Mouse (Mus musculus) midbrain, embryonic 16.5 days (tissue): Measurements from ENCODE around the gene Bcl7a. TPM values are rescaled to one million over a fixed set of nuclear protein-coding genes. Genes with fewer than 3 reads are reported as not detected.

ENCODE experiments used
- ATAC-seq: fragments of 200-750 bp; cut with Nextera tagmentation; 2 replicates; pipeline ENCODE4 v1.8.0; 2017; ENCODE audit warnings: moderate TSS enrichment
- H3K27ac ChIP-seq: fragments of 300-500 bp; sonication (generic); 2 replicates; pipeline ENCODE4 v1.5.1; 2014; ENCODE audit warnings: mild to moderate bottlenecking, low read length, mixed read lengths
- H3K27me3 ChIP-seq: fragments of 300-500 bp; sonication (generic); 2 replicates; pipeline ENCODE4 v1.6.1; 2014; ENCODE audit warnings: low read depth, low read length, mixed read lengths; ENCODE audit not compliant: control insufficient read depth, insufficient read depth
- H3K36me3 ChIP-seq: fragments of 300-500 bp; sonication (generic); 2 replicates; pipeline ENCODE4 v1.6.1; 2014; ENCODE audit warnings: mild to moderate bottlenecking, low read length, moderate library complexity, mixed read lengths; ENCODE audit not compliant: control insufficient read depth, insufficient read depth
- H3K4me1 ChIP-seq: fragments of 300-500 bp; sonication (generic); 2 replicates; pipeline ENCODE4 v1.6.1; 2014; ENCODE audit warnings: mild to moderate bottlenecking, low read length, mixed read lengths; ENCODE audit not compliant: control insufficient read depth, insufficient read depth
- H3K4me2 ChIP-seq: fragments of 300-500 bp; sonication (generic); 2 replicates; pipeline ENCODE4 v1.6.1; 2014; ENCODE audit warnings: mild to moderate bottlenecking, low read length, mixed read lengths
- H3K4me3 ChIP-seq: fragments of 300-500 bp; sonication (generic); 2 replicates; pipeline ENCODE4 v1.5.1; 2014; ENCODE audit warnings: low read depth, mild to moderate bottlenecking, low read length, moderate library complexity, mixed read lengths
- H3K9ac ChIP-seq: fragments of 300-500 bp; sonication (generic); 2 replicates; pipeline ENCODE4 v1.6.1; 2014; ENCODE audit warnings: low read depth, low read length, mixed read lengths
- H3K9me3 ChIP-seq: fragments of 300-500 bp; sonication (generic); replicated peaks from 2 replicates; pipeline ENCODE4 v1.6.1; 2014; ENCODE audit warnings: mild to moderate bottlenecking, low read length, mixed read lengths; ENCODE audit not compliant: control insufficient read depth, poor library complexity, severe bottlenecking
- WGBS: fragments of 180-500 bp; shearing (Covaris S2); extraction: QIAGEN DNeasy Blood & Tissue Kit; methylation state at CpG from one replicate; pipeline ENCODE4 v1.1.7; 2014; 5-methylcytosine and 5-hydroxymethylcytosine counted together
- polyA plus RNA-seq: library from polyadenylated mRNA; unstranded; fragments of >200 nt; fragmentation: Nextera tagmentation; extraction: Ambion mirVana; gene quantifications from 2 replicates; pipeline ENCODE4 v1.2.1, GENCODE M21; 2015

Gene Bcl7a
- polyA plus RNA-seq, 1 experiment from 2014 or later: 34.1 TPM

GRCm38 (mm10) chr5:123326006-123326750 lies 17.5 kb upstream of the Bcl7a start:
- Histone ChIP-seq H3K27me3 (no peaks in the 10 kb centered on the region), H3K4me1 (peaks cover 11% of the 10 kb centered on the region), H3K36me3 (no peaks in the 10 kb centered on the region), H3K4me2 (no peak overlapping the region), H3K9ac (no peak overlapping the region), H3K4me3 (no peak overlapping the region), H3K27ac (no peak overlapping the region), H3K9me3 (no peaks in the 10 kb centered on the region)
- 55% methylated on average over 15 of the region's 15 CpGs for WGBS
- no peak for ATAC-seq

DNA sequence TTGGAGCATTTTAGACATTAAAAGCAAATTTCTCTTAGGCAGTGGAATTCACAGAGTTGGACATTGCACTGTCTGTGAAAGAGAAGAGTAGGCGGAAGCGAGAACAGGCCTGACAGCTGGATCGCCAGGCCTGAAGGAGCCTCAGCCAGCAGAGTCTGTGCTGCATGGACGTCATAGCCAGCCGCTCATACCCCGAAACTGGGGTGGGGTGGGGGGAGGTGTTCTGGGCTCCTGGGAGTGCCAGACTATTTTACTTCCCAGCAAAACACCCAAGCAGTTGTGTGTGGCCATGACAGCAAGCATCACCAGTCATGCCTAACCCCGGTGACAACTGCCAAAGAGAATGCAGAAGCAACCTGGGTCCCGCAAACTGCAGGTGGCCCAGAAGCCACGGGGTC lies 16.9 kb upstream of the Bcl7a start:
- 60% methylated on average over 9 of the region's 9 CpGs for WGBS
- no peaks in the 10 kb centered on the region for H3K9me3 ChIP-seq
- H3K27ac ChIP-seq: no peak overlapping the region
- H3K9ac ChIP-seq: no peak overlapping the region
- no peaks in the 10 kb centered on the region for H3K36me3 ChIP-seq
- no peak overlapping the region for H3K4me2 ChIP-seq
- H3K4me1 ChIP-seq: peaks cover 11% of the 10 kb centered on the region
- no peaks in the 10 kb centered on the region for H3K27me3 ChIP-seq
- no peak overlapping the region for H3K4me3 ChIP-seq
- ATAC-seq: no peak

GRCm38 (mm10) chr5:123327686-123328085 lies 15.9 kb upstream of the Bcl7a start:
- Histone ChIP-seq H3K27ac (no peak overlapping the region), H3K4me3 (no peak overlapping the region), H3K4me1 (peaks cover 11% of the 10 kb centered on the region), H3K27me3 (no peaks in the 10 kb centered on the region), H3K36me3 (no peaks in the 10 kb centered on the region), H3K9ac (no peak overlapping the region), H3K4me2 (no peak overlapping the region), H3K9me3 (no peaks in the 10 kb centered on the region)
- 94% methylated on average over 8 of the region's 8 CpGs for WGBS
- ATAC-seq: no peak

DNA sequence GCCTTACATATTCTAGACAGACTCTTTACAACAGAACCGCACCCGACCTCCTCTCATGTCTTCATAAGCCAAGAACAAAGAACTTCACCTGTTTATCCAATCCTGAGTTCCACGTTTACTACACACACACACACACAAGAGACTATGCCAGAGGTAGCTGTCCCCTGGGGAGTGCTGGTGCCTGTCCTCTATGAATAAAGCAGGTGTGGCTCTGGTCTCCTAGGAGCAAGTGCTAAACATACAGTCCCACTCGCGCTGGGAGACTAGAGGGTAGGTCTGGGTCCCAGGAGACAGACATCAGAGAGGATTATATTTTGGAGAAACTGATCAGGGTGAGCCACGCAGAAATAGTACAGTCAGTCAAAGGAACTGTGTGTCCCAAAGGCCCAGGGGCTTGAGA lies 10.1 kb upstream of the Bcl7a start:
- WGBS: 74% methylated on average over 6 of the region's 6 CpGs
- H3K9ac ChIP-seq: no peak overlapping the region
- no peaks in the 10 kb centered on the region for H3K9me3 ChIP-seq
- H3K36me3 ChIP-seq: no peaks in the 10 kb centered on the region
- ATAC-seq: no peak
- H3K27me3 ChIP-seq: no peaks in the 10 kb centered on the region
- no peak overlapping the region for H3K4me3 ChIP-seq
- H3K4me1 ChIP-seq: no peaks in the 10 kb centered on the region
- H3K27ac ChIP-seq: no peak overlapping the region
- H3K4me2 ChIP-seq: no peak overlapping the region

GRCm38 (mm10) chr5:123336205-123336961 lies 7.3 kb upstream of the Bcl7a start:
- Histone ChIP-seq H3K4me3 (no peak overlapping the region), H3K36me3 (no peaks in the 10 kb centered on the region), H3K4me1 (no peaks in the 10 kb centered on the region), H3K9ac (no peak overlapping the region), H3K27ac (no peak overlapping the region), H3K27me3 (no peaks in the 10 kb centered on the region), H3K4me2 (no peak overlapping the region), H3K9me3 (no peaks in the 10 kb centered on the region)
- WGBS: 44% methylated on average over 4 of the region's 4 CpGs
- ATAC-seq: no peak

GRCm38 (mm10) chr5:123338463-123338862 lies 5.2 kb upstream of the Bcl7a start:
- WGBS: 77% methylated on average over 3 of the region's 3 CpGs
- H3K4me2 ChIP-seq: no peak overlapping the region
- ATAC-seq: no peak

DNA sequence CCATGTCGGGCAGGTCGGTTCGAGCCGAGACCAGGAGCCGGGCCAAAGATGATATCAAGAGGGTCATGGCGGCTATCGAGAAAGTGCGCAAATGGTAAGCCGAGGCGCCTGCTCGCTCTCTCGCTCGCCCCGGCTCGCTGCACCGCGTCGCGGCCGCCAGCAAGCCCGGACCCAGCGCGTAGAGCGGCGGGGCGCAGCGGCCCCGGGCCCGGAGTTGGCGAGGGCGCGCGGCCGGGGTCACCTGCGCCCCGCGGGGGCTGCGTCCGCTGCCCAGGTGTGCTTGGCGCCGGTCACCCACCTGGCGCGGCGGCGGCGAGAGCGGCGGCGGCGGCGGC lies 961 bp downstream of the Bcl7a start:
- peak overlapping the region; percentile 88 for H3K4me3 ChIP-seq
- H3K27me3 ChIP-seq: no peaks in the 10 kb centered on the region
- H3K9ac ChIP-seq: peak overlapping the region; percentile 96
- peak overlapping the region; percentile 96 for H3K4me2 ChIP-seq
- peak overlapping the region; percentile 98 for H3K27ac ChIP-seq
- no peaks in the 10 kb centered on the region for H3K9me3 ChIP-seq
- no peaks in the 10 kb centered on the region for H3K36me3 ChIP-seq
- ATAC-seq: peak; percentile 60; the same call in 1 of the 2 replicates
- peaks cover 24% of the 10 kb centered on the region for H3K4me1 ChIP-seq
- WGBS: under 1% methylated on average over 51 of the region's 51 CpGs

More at GRCm38 (mm10) chr5:123338463-123338862, 5.2 kb upstream of the Bcl7a start:
- Histone ChIP-seq H3K36me3 (no peaks in the 10 kb centered on the region), H3K9ac (no peak overlapping the region), H3K27ac (no peak overlapping the region), H3K4me3 (no peak overlapping the region), H3K27me3 (no peaks in the 10 kb centered on the region), H3K4me1 (peaks cover 3% of the 10 kb centered on the region), H3K9me3 (no peaks in the 10 kb centered on the region)

GRCm38 (mm10) chr5:123344963-123345852 lies 1.6 kb downstream of the Bcl7a start:
- peak overlapping the region; percentile 98 for H3K27ac ChIP-seq
- peak; percentile 38 for ATAC-seq
- WGBS: under 1% methylated on average over 76 of the region's 87 CpGs
- peaks cover 24% of the 10 kb centered on the region for H3K4me1 ChIP-seq
- peak overlapping the region; percentile 96 for H3K9ac ChIP-seq
- H3K36me3 ChIP-seq: no peaks in the 10 kb centered on the region
- H3K27me3 ChIP-seq: no peaks in the 10 kb centered on the region
- peak overlapping the region; percentile 96 for H3K4me2 ChIP-seq
- peak overlapping the region; percentile 88 for H3K4me3 ChIP-seq
- no peaks in the 10 kb centered on the region for H3K9me3 ChIP-seq
